Mouse (Mus musculus) cerebellum, postnatal 10 days (tissue): ENCODE results near the gene Tmem266.

Experiments
- DNase-seq, 2 experiments: peaks; one replicate each; pipeline ENCODE4 v3.0.0; 2021; ENCODE audit warnings: mixed read lengths in 2 of 2

Gene Tmem266

GRCm38 (mm10) chr9:55332476-55332875 is 5.8 kb downstream of the Tmem266 start:
- no peak for DNase-seq

GRCm38 (mm10) chr9:55332949-55333348 is 6.2 kb downstream of the Tmem266 start:
- peak; percentile 49 to 50 for DNase-seq

DNA sequence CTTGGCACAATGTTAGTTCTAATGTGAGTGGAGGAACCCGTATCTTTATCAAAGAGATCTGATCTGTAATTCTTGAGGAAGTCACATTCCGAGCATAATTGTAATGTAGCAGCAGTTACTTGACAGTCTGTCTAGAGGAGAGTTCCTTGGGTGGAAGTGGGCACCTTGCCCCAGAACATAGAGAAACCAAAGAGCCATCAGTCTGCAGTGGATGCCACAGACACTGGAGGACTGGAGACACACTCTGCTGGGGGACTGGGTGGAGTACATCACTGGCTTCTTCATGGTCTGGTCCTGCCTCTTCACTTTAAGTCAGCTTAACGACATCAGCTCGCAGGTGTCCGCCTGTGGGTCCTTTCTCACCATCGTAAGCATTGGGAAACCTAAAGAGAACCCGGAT is 17.5 kb downstream of the Tmem266 start:
- peak in 1 of 2 experiments; percentile 24 for DNase-seq

DNA sequence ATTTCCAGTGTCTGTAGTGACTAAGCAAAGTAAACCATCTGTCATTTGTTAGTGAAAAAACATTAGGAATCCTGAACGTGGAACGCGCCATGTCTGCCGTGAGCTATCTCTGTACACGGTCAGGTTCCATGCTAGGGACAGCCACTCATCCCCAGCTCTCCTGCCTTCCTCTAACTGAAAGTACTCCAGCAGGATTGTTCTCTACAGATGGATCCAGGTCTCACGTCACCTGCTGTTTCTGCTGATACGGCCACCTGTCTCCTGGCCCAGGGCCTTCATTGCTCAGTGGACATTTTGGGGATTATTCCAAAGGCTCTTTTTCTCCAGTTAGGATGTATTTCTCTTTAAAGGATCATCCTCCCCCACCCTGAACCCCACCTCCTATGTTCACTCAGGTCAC is 18.6 kb downstream of the Tmem266 start:
- peak; percentile 85 to 86 for DNase-seq

DNA sequence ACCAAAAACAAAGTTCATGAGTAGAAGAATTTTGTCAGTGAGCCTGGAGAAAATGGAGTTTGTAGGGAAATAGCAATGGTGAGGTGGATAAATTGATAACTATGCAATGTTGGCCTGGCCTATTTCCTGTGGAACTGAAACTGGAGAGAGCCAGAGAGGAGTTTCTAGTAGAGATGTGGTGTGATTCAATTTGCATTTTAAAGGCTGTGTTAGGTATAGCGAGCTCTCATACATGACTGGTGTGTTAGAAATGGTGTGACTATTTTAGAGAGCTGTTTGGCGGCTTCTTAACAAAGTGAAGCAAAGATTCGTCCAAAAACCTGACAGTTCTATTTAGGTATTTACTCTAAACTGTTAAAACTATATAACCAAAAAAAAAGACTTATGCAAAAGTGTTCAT is 22.0 kb downstream of the Tmem266 start:
- no peak for DNase-seq

GRCm38 (mm10) chr9:55354686-55355085 is 28.0 kb downstream of the Tmem266 start:
- no peak for DNase-seq

- DNase-seq, result no peak
Observed at GRCm38 (mm10) chr9:55355270-55355834, 28.6 kb downstream of the Tmem266 start.

GRCm38 (mm10) chr9:55357164-55357563 is 30.5 kb downstream of the Tmem266 start:
- DNase-seq, result peak; percentile 46

DNA sequence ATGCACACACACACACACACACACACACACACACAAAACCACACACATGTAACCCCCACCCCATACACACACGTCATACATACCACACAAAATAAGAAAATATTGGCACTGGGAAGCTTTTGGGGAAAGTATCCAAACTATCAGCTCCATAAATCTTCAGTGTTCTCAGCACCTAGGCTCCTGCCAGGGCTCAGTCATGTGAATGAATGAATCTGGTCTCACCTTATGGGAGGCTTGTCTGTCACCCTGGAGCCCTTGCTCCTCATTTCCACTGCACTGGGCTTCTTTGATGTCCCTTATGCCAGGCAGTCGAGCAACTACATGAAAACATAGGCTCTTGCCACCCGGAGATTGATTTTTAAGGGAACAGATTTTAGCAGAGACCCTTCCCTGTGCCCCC is 33.7 kb downstream of the Tmem266 start:
- peak in 1 of 2 experiments; percentile 28 for DNase-seq

DNA sequence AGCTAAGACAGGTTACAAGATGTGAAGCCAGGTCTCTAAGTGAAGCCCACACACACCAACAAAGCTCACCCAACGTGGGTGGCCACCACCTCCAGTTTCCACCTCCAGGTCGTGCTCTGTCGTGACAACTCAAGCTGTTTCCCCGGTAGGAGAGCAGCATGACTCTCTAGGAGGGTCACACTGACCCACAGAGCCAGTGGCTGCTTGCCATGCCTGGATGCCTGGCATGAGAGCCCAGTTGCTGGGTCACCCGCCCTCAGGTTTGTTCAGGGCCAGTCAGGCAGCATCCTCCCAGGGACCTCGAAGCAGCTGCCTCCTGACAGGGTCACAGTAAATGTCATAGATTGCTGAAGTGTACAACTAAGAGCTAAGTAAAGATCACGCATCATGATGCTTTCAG is 34.1 kb downstream of the Tmem266 start:
- peak; percentile 38 to 56 for DNase-seq

GRCm38 (mm10) chr9:55361969-55362368 is 35.3 kb downstream of the Tmem266 start:
- DNase-seq, result no peak

DNA sequence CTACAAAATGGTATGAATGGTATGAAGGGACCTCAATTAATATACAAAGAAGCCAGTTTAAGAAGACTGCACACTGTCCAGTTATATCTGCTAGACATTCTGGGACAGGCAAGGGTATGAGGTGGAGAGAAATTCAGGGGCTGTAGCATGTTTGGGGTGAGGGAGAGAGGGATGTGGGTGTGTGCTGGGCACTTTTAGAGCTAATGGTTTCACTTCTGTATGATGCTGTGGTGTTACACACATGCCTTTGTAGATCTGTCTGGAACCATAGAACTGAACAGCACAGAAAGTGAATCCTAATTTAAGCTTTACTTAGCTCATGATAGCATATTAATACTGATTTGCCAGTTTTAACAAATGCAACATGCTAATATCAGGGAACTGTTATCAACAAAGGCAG is 37.0 kb downstream of the Tmem266 start:
- DNase-seq, result no peak

GRCm38 (mm10) chr9:55368011-55368410 is 41.3 kb downstream of the Tmem266 start:
- DNase-seq, result no peak

DNA sequence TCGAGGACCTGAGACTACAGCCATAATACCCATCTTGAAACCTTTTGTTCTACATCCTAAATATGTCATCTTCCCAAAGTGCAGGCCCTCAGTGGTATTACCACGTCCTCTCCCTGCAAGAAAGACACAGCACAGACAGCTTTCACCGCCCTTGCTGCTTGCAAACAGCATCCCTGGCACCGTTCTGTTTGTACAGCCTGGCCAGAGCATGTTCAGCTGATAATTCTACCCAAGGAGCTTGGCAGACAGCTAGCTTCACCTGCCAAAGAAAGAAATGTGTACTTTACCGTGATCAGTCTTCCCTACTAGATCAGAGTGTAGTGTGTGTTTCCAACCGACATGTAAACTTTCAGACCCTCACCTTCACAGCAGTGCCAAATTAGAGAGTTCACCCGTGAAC is 45.2 kb downstream of the Tmem266 start:
- peak; percentile 78 to 82 for DNase-seq

DNA sequence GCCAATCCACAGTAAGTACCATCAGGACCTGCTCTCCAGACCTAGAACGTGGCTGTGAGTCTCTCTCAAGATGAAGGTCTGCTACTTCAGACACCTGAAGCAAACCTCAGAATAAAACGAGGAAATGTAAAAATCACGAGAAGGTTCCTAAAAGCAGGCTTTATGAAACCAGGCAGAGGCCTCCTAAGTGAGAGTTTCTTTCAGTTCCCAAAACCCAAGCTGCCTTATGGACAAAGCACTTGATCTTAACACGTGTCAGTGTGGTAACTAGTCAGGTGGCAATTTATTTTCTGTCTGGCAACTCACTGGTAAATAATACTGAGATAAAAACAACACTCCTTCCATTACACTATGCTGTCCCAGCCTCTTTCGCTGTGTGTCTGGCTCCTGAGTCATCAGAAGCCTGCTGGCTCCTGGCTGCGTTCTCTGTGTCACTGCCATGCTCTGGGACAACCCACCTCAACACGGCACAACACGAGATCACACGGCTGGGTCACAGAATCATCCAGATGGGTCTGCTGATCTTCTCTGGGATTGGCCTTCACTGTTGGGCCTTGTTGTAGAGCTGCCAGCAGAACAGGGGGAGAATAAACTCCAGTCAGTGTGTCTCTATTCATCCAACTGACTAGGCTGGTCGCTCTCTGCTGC is 51.0 kb downstream of the Tmem266 start:
- DNase-seq, result peak; percentile 42 to 52

DNA sequence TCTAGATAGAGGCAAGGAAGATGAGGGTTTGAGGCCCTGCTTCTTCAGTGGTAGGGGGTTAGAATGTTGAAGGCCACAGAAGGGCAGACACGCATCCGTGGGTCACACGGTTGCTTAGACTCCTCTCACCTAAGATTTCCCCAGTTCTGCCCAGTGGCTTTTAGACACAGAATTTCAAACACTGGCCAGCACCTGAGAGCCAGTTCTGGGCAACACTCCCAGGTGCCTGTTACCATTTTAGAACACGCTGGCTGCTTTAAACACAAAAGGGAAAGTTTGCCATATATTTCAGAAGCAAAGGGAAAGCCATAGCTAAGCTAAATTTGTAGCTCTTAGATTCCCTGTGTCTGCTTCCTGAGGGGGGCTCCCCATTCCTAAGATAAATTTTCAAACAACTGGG is 54.7 kb downstream of the Tmem266 start:
- no peak for DNase-seq

- DNase-seq, result peak; percentile 82 to 89
Observed at GRCm38 (mm10) chr9:55382441-55382840, 55.7 kb downstream of the Tmem266 start.

DNA sequence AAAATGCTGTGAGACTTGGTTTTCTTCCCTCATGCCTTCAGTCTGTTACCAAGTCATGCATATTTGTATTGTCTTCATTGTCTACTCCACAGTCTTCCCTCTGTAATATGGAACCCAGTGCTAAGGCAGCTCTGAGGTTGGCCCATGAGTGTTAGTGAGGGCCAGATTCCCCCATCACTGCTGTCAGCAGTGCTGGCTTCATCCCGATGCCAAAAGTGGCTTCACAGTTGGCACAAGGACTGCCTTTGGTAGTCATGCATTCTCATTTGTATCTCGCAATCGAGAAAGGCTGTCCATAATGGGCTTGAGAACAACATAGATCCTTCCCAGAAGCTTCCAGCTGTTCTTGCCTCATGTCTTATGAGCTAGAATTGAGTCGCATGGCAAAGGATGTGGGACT is 59.4 kb downstream of the Tmem266 start:
- peak; percentile 46 to 54 for DNase-seq

DNA sequence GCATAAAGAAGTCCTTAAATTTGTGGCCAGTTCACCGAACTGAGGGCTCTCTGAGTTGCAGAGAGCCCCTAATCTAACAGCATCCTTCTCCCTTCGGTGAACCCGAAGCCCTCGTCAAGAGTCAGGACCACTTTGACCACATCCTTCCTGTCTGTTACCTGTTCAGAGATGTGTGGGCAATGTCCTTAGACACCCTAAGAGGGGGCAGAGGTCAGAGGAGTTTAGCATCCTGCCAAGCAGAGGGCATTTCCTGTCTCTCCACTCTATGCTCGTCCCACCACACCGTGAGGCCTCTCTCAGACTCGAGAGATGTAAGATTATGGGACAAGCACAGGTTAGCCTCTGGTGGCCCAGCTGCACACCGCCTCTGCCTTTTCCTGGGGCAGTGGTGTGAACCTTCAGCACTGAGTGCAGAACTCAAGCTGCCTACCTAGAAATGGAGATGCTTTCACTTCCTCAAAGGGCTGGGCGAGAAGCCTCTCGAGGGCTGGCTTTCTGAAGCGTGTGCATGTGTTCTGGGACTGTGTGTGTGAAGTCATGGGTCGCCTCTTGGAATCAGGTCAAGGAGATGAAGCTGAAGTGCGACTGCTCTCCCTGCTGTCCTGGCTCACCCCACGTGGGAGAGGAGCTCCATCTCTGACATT is 61.3 kb downstream of the Tmem266 start:
- no peak for DNase-seq

GRCm38 (mm10) chr9:55391909-55392658 is 65.4 kb downstream of the Tmem266 start:
- DNase-seq, result peak; percentile 95

GRCm38 (mm10) chr9:55395650-55396049 is 68.9 kb downstream of the Tmem266 start:
- DNase-seq, result no peak

GRCm38 (mm10) chr9:55398985-55399554 is 72.4 kb downstream of the Tmem266 start:
- DNase-seq, result no peak

GRCm38 (mm10) chr9:55402276-55402675 is 75.6 kb downstream of the Tmem266 start:
- DNase-seq, result peak; percentile 70 to 80
